Mouse (Mus musculus) limb, embryonic 14.5 days (tissue): ENCODE measurements around the gene Rbm8a. TPM values are rescaled to one million over a fixed set of nuclear protein-coding genes. Genes with fewer than 3 reads are reported as not detected.

Experiments
- ATAC-seq: fragments of 200-750 bp; cut with Nextera tagmentation; 2 replicates; pipeline ENCODE4 v1.8.0; 2017; ENCODE audit warnings: low read depth, moderate number of reproducible peaks, moderate TSS enrichment; ENCODE audit not compliant: low FRiP score
- DNase-seq: peaks from one replicate; pipeline ENCODE4 v3.0.0-alpha.2; 2015; ENCODE audit warnings: low spot score
- H3K27ac ChIP-seq: fragments of 300-500 bp; sonication (generic); replicated peaks from 2 replicates; pipeline ENCODE4 v1.5.1; 2014; ENCODE audit warnings: low read depth, mild to moderate bottlenecking, low read length, moderate library complexity, mixed read lengths
- H3K27me3 ChIP-seq: fragments of 300-500 bp; sonication (generic); 2 replicates; pipeline ENCODE4 v1.6.1; 2014; ENCODE audit warnings: low read length, mixed read lengths; ENCODE audit not compliant: control insufficient read depth, insufficient read depth
- H3K36me3 ChIP-seq: fragments of 300-500 bp; sonication (generic); 2 replicates; pipeline ENCODE4 v1.6.1; 2014; ENCODE audit warnings: mild to moderate bottlenecking, low read length, moderate library complexity, mixed read lengths; ENCODE audit not compliant: control insufficient read depth, insufficient read depth
- H3K4me1 ChIP-seq: fragments of 300-500 bp; sonication (generic); 2 replicates; pipeline ENCODE4 v1.6.1; 2014; ENCODE audit warnings: antibody characterized with exemption, low read length, mixed read lengths; ENCODE audit not compliant: control insufficient read depth, insufficient read depth
- H3K4me2 ChIP-seq: fragments of 300-500 bp; sonication (generic); replicated peaks from 2 replicates; pipeline ENCODE4 v1.6.1; 2014; ENCODE audit warnings: low read depth, mild to moderate bottlenecking, low read length, moderate library complexity; ENCODE audit not compliant: severe bottlenecking
- H3K4me3 ChIP-seq: fragments of 300-500 bp; sonication (generic); replicated peaks from 2 replicates; pipeline ENCODE4 v1.5.1; 2014; ENCODE audit warnings: low read length
- H3K9ac ChIP-seq: fragments of 300-500 bp; sonication (generic); 2 replicates; pipeline ENCODE4 v1.6.1; 2014; ENCODE audit warnings: mild to moderate bottlenecking, low read depth, low read length, moderate library complexity; ENCODE audit not compliant: severe bottlenecking
- H3K9me3 ChIP-seq: fragments of 300-500 bp; sonication (generic); 2 replicates; pipeline ENCODE4 v1.6.1; 2016; ENCODE audit warnings: low read length; ENCODE audit not compliant: control insufficient read depth
- POLR2A ChIP-seq: fragments of 200-500 bp; IDR thresholded peaks from 2 replicates; pipeline ENCODE4 v1.8.0; 2012; ENCODE audit warnings: inconsistent platforms, mild to moderate bottlenecking, moderate library complexity, borderline replicate concordance; ENCODE audit not compliant: insufficient read depth, insufficient read length; ENCODE audit errors: extremely low read depth
- WGBS: fragments of 180-500 bp; shearing (Covaris S2); extraction: QIAGEN DNeasy Blood & Tissue Kit; methylation state at CpG from one replicate; pipeline ENCODE4 v1.1.7; 2014; 5-methylcytosine and 5-hydroxymethylcytosine counted together
- polyA plus RNA-seq, 2 experiments: library from polyadenylated mRNA; depleted of rRNA in 1 of 2; stranded (reverse) in 1 of 2; unstranded in 1 of 2; fragments of >200 nt; fragmentation: Nextera tagmentation in 1 of 2; extraction: Ambion mirVana in 1 of 2; gene quantifications; 2 replicates each; pipeline versions ENCODE4 v1.2.1 to v1.2.3; 2012 to 2014

Gene Rbm8a
- polyA plus RNA-seq, 2 experiments = 66.1 to 133 TPM

DNA sequence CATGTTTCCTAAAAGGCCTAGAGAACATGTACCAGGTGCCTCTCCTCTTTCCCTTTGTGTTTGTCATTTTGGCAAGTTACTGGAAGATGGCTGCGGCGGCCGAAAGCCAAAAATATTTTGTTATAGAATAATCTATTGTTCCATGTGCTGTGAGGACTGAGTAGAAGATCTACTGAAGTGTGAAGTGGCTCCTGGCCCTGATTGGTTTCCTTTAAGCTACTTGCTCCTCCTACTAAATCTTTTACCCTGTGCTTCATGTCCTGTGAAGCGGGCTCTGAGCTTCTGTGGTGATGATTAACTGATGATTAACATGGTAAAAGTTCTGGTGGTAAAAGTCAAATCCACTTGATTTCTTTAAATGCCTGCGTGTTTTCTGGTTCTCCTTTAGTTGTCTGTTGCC, 37.2 kb downstream of the Rbm8a start:
- Histone ChIP-seq H3K36me3 (no peaks in the 10 kb centered on the region), H3K9me3 (no peaks in the 10 kb centered on the region), H3K4me1 (peaks cover 24% of the 10 kb centered on the region), H3K9ac (no peak overlapping the region), H3K27ac (no peak overlapping the region), H3K4me2 (no peak overlapping the region), H3K27me3 (no peaks in the 10 kb centered on the region), H3K4me3 (no peak overlapping the region)
- 95% methylated on average over 5 of the region's 5 CpGs for WGBS
- no peak for TF ChIP-seq POLR2A
- DNase-seq (no peak), ATAC-seq (no peak)

GRCm38 (mm10) chr3:96667316-96667715, 37.6 kb downstream of the Rbm8a start:
- ATAC-seq (no peak), DNase-seq (no peak)
- H3K4me3 ChIP-seq = no peak overlapping the region
- H3K36me3 ChIP-seq = no peaks in the 10 kb centered on the region
- no peak overlapping the region for H3K27ac ChIP-seq
- H3K4me1 ChIP-seq = peaks cover 24% of the 10 kb centered on the region
- 33% methylated on average over 1 of the region's 1 CpGs for whole genome bisulfite sequencing
- H3K4me2 ChIP-seq = no peak overlapping the region
- no peak overlapping the region for H3K9ac ChIP-seq
- no peaks in the 10 kb centered on the region for H3K27me3 ChIP-seq
- H3K9me3 ChIP-seq = no peaks in the 10 kb centered on the region
- no peak for TF ChIP-seq POLR2A

- no peak overlapping the region for H3K4me3 ChIP-seq
These were observed 38.8 kb downstream of the Rbm8a start for GRCm38 (mm10) chr3:96668424-96669067.

GRCm38 (mm10) chr3:96669727-96670468, 40.2 kb downstream of the Rbm8a start, which contains the start of gene Ankrd35:
TSS of gene Ankrd35 (plus strand) at chr3:96670131.
- no peak for TF ChIP-seq POLR2A
- peak within 1 kb of the TSS; percentile 34; the same call in 1 of the 2 replicates for H3K9ac ChIP-seq
- H3K27ac ChIP-seq = no peak within 1 kb of the TSS
- ATAC-seq (peak; percentile 95), DNase-seq (peak; percentile 93)
- no peaks in the 10 kb centered on the region for H3K27me3 ChIP-seq
- H3K4me2 ChIP-seq = peak within 1 kb of the TSS; percentile 75
- H3K9me3 ChIP-seq = no peaks in the 10 kb centered on the region
- peaks cover 14% of the 10 kb centered on the region for H3K4me1 ChIP-seq
- H3K4me3 ChIP-seq = peak within 1 kb of the TSS; percentile 34
- H3K36me3 ChIP-seq = no peaks in the 10 kb centered on the region
- 6% methylated on average over 34 of the region's 35 CpGs for WGBS

More at GRCm38 (mm10) chr3:96668424-96669067, 38.8 kb downstream of the Rbm8a start:
- no peak for TF ChIP-seq POLR2A
- ATAC-seq = no peak
- H3K36me3 ChIP-seq = no peaks in the 10 kb centered on the region
- DNase-seq = no peak
- 93% methylated on average over 5 of the region's 5 CpGs for WGBS
- no peak overlapping the region for H3K27ac ChIP-seq
- H3K4me2 ChIP-seq = no peak overlapping the region
- no peak overlapping the region for H3K9ac ChIP-seq
- peaks cover 16% of the 10 kb centered on the region for H3K4me1 ChIP-seq
- no peaks in the 10 kb centered on the region for H3K9me3 ChIP-seq
- no peaks in the 10 kb centered on the region for H3K27me3 ChIP-seq

GRCm38 (mm10) chr3:96671519-96671918, 41.8 kb downstream of the Rbm8a start:
- Histone ChIP-seq H3K27me3 (no peaks in the 10 kb centered on the region), H3K9ac (no peak overlapping the region), H3K27ac (no peak overlapping the region), H3K4me1 (peaks cover 14% of the 10 kb centered on the region), H3K36me3 (no peaks in the 10 kb centered on the region), H3K4me2 (no peak overlapping the region), H3K4me3 (no peak overlapping the region), H3K9me3 (no peaks in the 10 kb centered on the region)
- WGBS = 92% methylated on average over 5 of the region's 5 CpGs
- no peak for TF ChIP-seq POLR2A
- no peak for DNase-seq
- no peak for ATAC-seq
